Mouse (Mus musculus) C2C12 (cell line): ENCODE data around the gene Aars2.

Source experiments
- CEBPB ChIP-seq: IDR thresholded peaks from one replicate; pipeline ENCODE4 v1.6.1; 2011; ENCODE audit warnings: low read depth, mild to moderate bottlenecking, control low read depth, moderate library complexity
- CTCF ChIP-seq: IDR thresholded peaks from one replicate; pipeline ENCODE4 v1.5.1; 2011; ENCODE audit not compliant: control insufficient read depth, insufficient read depth, insufficient read length
- FOSL1 ChIP-seq: IDR thresholded peaks from one replicate; pipeline ENCODE4 v1.8.0; 2011; ENCODE audit warnings: mild to moderate bottlenecking, low read length; ENCODE audit not compliant: poor library complexity, insufficient read depth, severe bottlenecking
- MAX ChIP-seq: IDR thresholded peaks from one replicate; pipeline ENCODE4 v1.6.1; 2011; ENCODE audit warnings: mild to moderate bottlenecking, control low read depth
- MYOD1 ChIP-seq: IDR thresholded peaks from one replicate; pipeline ENCODE4 v1.6.1; 2011; ENCODE audit warnings: low read depth; ENCODE audit not compliant: control insufficient read depth, insufficient read length
- MYOG ChIP-seq: IDR thresholded peaks from one replicate; pipeline ENCODE4 v1.6.1; 2011; ENCODE audit not compliant: control insufficient read depth, insufficient read length; ENCODE audit errors: extremely low read depth
- USF1 ChIP-seq: IDR thresholded peaks from one replicate; pipeline ENCODE4 v1.6.1; 2011; ENCODE audit warnings: low read depth, mild to moderate bottlenecking, control low read depth, moderate library complexity

DNA sequence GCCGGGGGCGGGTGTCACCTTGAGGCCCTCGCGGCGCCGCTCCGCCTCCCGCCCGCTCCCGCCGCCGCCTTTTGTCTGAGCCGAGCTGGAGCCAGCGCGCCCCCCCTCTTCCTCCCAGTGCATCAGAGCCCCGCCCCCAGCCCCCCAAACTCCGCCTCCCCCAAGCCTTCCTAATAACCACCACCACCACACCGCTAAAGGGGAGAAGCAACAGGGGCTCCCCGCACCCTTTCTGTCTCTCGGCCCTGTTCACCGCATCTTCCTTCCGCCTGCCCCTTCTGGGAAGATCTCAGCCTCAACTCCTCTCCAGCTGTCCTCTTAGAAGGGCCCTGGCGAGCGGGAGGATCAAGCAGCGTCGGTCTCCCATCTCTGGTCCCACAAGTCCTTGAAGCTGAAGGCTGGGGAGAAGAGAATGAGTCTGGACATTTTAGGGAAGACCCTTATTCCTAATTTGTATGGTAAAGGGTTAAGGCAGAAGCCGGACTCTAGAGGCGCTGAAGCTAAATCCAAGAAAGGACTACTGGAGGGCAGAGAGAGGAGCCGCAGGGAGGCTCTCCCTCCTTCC lies 43.1 kb downstream of the Aars2 start, which contains the start of gene Tmem151b:
- TF ChIP-seq MYOD1 (no peak), CTCF (no peak), MAX (no peak), CEBPB (no peak), FOSL1 (no peak), USF1 (no peak), MYOG (no peak)
